Mouse (Mus musculus): ENCODE measurements at regions not wholly inside any gene's neighbourhood (a gene's known extent, or its start where the extent isn't known, plus 50 kb on each side); places are given as distances from the start of the nearest gene placed in this dataset.

GRCm38 (mm10) chr7:68851981-68852575 is 103.0 kb upstream of the Arrdc4 start:
- no peaks in the 10 kb centered on the region for H3K27me3 ChIP-seq (replicated peaks; ENCODE audit: control insufficient read depth, insufficient read depth, low read length)
- no peak overlapping the region for H3K27ac ChIP-seq (ENCODE audit: low read depth, low read length)
- no peaks in the 10 kb centered on the region for H3K36me3 ChIP-seq (ENCODE audit: control insufficient read depth, insufficient read depth, low read length)
- H3K4me1 ChIP-seq (replicated peaks; ENCODE audit: control insufficient read depth, insufficient read depth, low read length) = no peaks in the 10 kb centered on the region
- 49% methylated on average over 3 of the region's 3 CpGs for WGBS
- H3K9ac ChIP-seq (ENCODE audit: low read depth, low read length) = no peak overlapping the region
- H3K4me3 ChIP-seq (ENCODE audit: low read depth, low read length) = no peak overlapping the region
- H3K9me3 ChIP-seq (ENCODE audit: control insufficient read depth, low read length) = no peaks in the 10 kb centered on the region
- ATAC-seq (replicated peaks; ENCODE audit: low FRiP score) = no peak
- DNase-seq (ENCODE audit: low spot score) = no peak
- no peak overlapping the region for H3K4me2 ChIP-seq

- no peak overlapping the region for H3K4me2 ChIP-seq
- ATAC-seq (replicated peaks; ENCODE audit: low FRiP score) (no peak), DNase-seq (ENCODE audit: low spot score) (no peak)
- H3K36me3 ChIP-seq (ENCODE audit: control insufficient read depth, insufficient read depth, low read length) = no peaks in the 10 kb centered on the region
- H3K9me3 ChIP-seq (ENCODE audit: control insufficient read depth, low read length) = no peaks in the 10 kb centered on the region
- H3K4me1 ChIP-seq (replicated peaks; ENCODE audit: control insufficient read depth, insufficient read depth, low read length) = no peaks in the 10 kb centered on the region
- H3K27ac ChIP-seq (ENCODE audit: low read depth, low read length) = no peak overlapping the region
- H3K4me3 ChIP-seq (ENCODE audit: low read depth, low read length) = no peak overlapping the region
- H3K9ac ChIP-seq (ENCODE audit: low read depth, low read length) = no peak overlapping the region
- H3K27me3 ChIP-seq (replicated peaks; ENCODE audit: control insufficient read depth, insufficient read depth, low read length) = no peaks in the 10 kb centered on the region
- WGBS = 45% methylated on average over 7 of the region's 7 CpGs
These were observed 95.6 kb upstream of the Arrdc4 start for GRCm38 (mm10) chr7:68844606-68845005.

- H3K4me2 ChIP-seq = no peak overlapping the region
- H3K9me3 ChIP-seq (ENCODE audit: control insufficient read depth, low read length) = no peaks in the 10 kb centered on the region
- no peak for DNase-seq (ENCODE audit: low spot score)
- 44% methylated on average over 4 of the region's 4 CpGs for WGBS
- no peak overlapping the region for H3K27ac ChIP-seq (ENCODE audit: low read depth, low read length)
- no peak for ATAC-seq (replicated peaks; ENCODE audit: low FRiP score)
- no peak overlapping the region for H3K4me3 ChIP-seq (ENCODE audit: low read depth, low read length)
- no peaks in the 10 kb centered on the region for H3K36me3 ChIP-seq (ENCODE audit: control insufficient read depth, insufficient read depth, low read length)
- H3K9ac ChIP-seq (ENCODE audit: low read depth, low read length) = no peak overlapping the region
- no peaks in the 10 kb centered on the region for H3K4me1 ChIP-seq (replicated peaks; ENCODE audit: control insufficient read depth, insufficient read depth, low read length)
- no peaks in the 10 kb centered on the region for H3K27me3 ChIP-seq (replicated peaks; ENCODE audit: control insufficient read depth, insufficient read depth, low read length)
These were observed 94.3 kb upstream of the Arrdc4 start for GRCm38 (mm10) chr7:68843374-68843773.

- WGBS = 46% methylated on average over 10 of the region's 10 CpGs
- Histone ChIP-seq H3K27me3 (replicated peaks; ENCODE audit: control insufficient read depth, insufficient read depth, low read length) (no peaks in the 10 kb centered on the region), H3K36me3 (ENCODE audit: control insufficient read depth, insufficient read depth, low read length) (no peaks in the 10 kb centered on the region), H3K9ac (ENCODE audit: low read depth, low read length) (no peak overlapping the region), H3K4me1 (replicated peaks; ENCODE audit: control insufficient read depth, insufficient read depth, low read length) (no peaks in the 10 kb centered on the region), H3K4me2 (no peak overlapping the region), H3K4me3 (ENCODE audit: low read depth, low read length) (no peak overlapping the region), H3K9me3 (ENCODE audit: control insufficient read depth, low read length) (no peaks in the 10 kb centered on the region), H3K27ac (ENCODE audit: low read depth, low read length) (no peak overlapping the region)
- no peak for DNase-seq (ENCODE audit: low spot score)
- no peak for ATAC-seq (replicated peaks; ENCODE audit: low FRiP score)
These were observed 85.1 kb upstream of the Arrdc4 start for GRCm38 (mm10) chr7:68833977-68834791.

GRCm38 (mm10) chr7:68833517-68833916 is 84.5 kb upstream of the Arrdc4 start:
- DNase-seq (ENCODE audit: low spot score) (no peak), ATAC-seq (replicated peaks; ENCODE audit: low FRiP score) (no peak)
- Histone ChIP-seq H3K27ac (ENCODE audit: low read depth, low read length) (no peak overlapping the region), H3K27me3 (replicated peaks; ENCODE audit: control insufficient read depth, insufficient read depth, low read length) (no peaks in the 10 kb centered on the region), H3K9me3 (ENCODE audit: control insufficient read depth, low read length) (no peaks in the 10 kb centered on the region), H3K9ac (ENCODE audit: low read depth, low read length) (no peak overlapping the region), H3K4me3 (ENCODE audit: low read depth, low read length) (no peak overlapping the region), H3K4me1 (replicated peaks; ENCODE audit: control insufficient read depth, insufficient read depth, low read length) (no peaks in the 10 kb centered on the region), H3K36me3 (ENCODE audit: control insufficient read depth, insufficient read depth, low read length) (no peaks in the 10 kb centered on the region), H3K4me2 (no peak overlapping the region)
- 85% methylated on average over 7 of the region's 7 CpGs for WGBS

GRCm38 (mm10) chr7:68829861-68830260 is 80.8 kb upstream of the Arrdc4 start:
- no peak overlapping the region for H3K27ac ChIP-seq (ENCODE audit: low read depth, low read length)
- H3K4me1 ChIP-seq (replicated peaks; ENCODE audit: control insufficient read depth, insufficient read depth, low read length) = no peaks in the 10 kb centered on the region
- no peak overlapping the region for H3K9ac ChIP-seq (ENCODE audit: low read depth, low read length)
- 16% methylated on average over 8 of the region's 8 CpGs for WGBS
- DNase-seq (ENCODE audit: low spot score) = peak; percentile 57
- H3K36me3 ChIP-seq (ENCODE audit: control insufficient read depth, insufficient read depth, low read length) = no peaks in the 10 kb centered on the region
- ATAC-seq (replicated peaks; ENCODE audit: low FRiP score) = no peak
- H3K27me3 ChIP-seq (replicated peaks; ENCODE audit: control insufficient read depth, insufficient read depth, low read length) = no peaks in the 10 kb centered on the region
- H3K4me2 ChIP-seq = no peak overlapping the region
- no peak overlapping the region for H3K4me3 ChIP-seq (ENCODE audit: low read depth, low read length)
- no peaks in the 10 kb centered on the region for H3K9me3 ChIP-seq (ENCODE audit: control insufficient read depth, low read length)

GRCm38 (mm10) chr7:68824399-68824798 is 75.4 kb upstream of the Arrdc4 start:
- Histone ChIP-seq H3K4me1 (replicated peaks; ENCODE audit: control insufficient read depth, insufficient read depth, low read length) (no peaks in the 10 kb centered on the region), H3K9me3 (ENCODE audit: control insufficient read depth, low read length) (no peaks in the 10 kb centered on the region), H3K9ac (ENCODE audit: low read depth, low read length) (no peak overlapping the region), H3K27ac (ENCODE audit: low read depth, low read length) (no peak overlapping the region), H3K4me2 (no peak overlapping the region), H3K36me3 (ENCODE audit: control insufficient read depth, insufficient read depth, low read length) (no peaks in the 10 kb centered on the region), H3K4me3 (ENCODE audit: low read depth, low read length) (no peak overlapping the region), H3K27me3 (replicated peaks; ENCODE audit: control insufficient read depth, insufficient read depth, low read length) (no peaks in the 10 kb centered on the region)
- ATAC-seq (replicated peaks; ENCODE audit: low FRiP score) = no peak
- no peak for DNase-seq (ENCODE audit: low spot score)
- 63% methylated on average over 2 of the region's 2 CpGs for WGBS

- Histone ChIP-seq H3K9ac (ENCODE audit: low read depth, low read length) (no peak overlapping the region), H3K4me3 (ENCODE audit: low read depth, low read length) (no peak overlapping the region), H3K27ac (ENCODE audit: low read depth, low read length) (no peak overlapping the region), H3K4me1 (replicated peaks; ENCODE audit: control insufficient read depth, insufficient read depth, low read length) (no peaks in the 10 kb centered on the region), H3K27me3 (replicated peaks; ENCODE audit: control insufficient read depth, insufficient read depth, low read length) (no peaks in the 10 kb centered on the region), H3K9me3 (ENCODE audit: control insufficient read depth, low read length) (no peaks in the 10 kb centered on the region), H3K4me2 (no peak overlapping the region), H3K36me3 (ENCODE audit: control insufficient read depth, insufficient read depth, low read length) (no peaks in the 10 kb centered on the region)
- WGBS = 74% methylated on average over 2 of the region's 2 CpGs
- DNase-seq (ENCODE audit: low spot score) = no peak
- ATAC-seq (replicated peaks; ENCODE audit: low FRiP score) = no peak
These were observed 74.6 kb upstream of the Arrdc4 start for GRCm38 (mm10) chr7:68823646-68824045.

- H3K4me2 ChIP-seq = no peak overlapping the region
These were observed 74.1 kb upstream of the Arrdc4 start for GRCm38 (mm10) chr7:68823189-68823588.

More at GRCm38 (mm10) chr7:68823189-68823588, 74.1 kb upstream of the Arrdc4 start:
- Histone ChIP-seq H3K27ac (ENCODE audit: low read depth, low read length) (no peak overlapping the region), H3K4me1 (replicated peaks; ENCODE audit: control insufficient read depth, insufficient read depth, low read length) (no peaks in the 10 kb centered on the region), H3K36me3 (ENCODE audit: control insufficient read depth, insufficient read depth, low read length) (no peaks in the 10 kb centered on the region), H3K9ac (ENCODE audit: low read depth, low read length) (no peak overlapping the region), H3K9me3 (ENCODE audit: control insufficient read depth, low read length) (no peaks in the 10 kb centered on the region), H3K4me3 (ENCODE audit: low read depth, low read length) (no peak overlapping the region), H3K27me3 (replicated peaks; ENCODE audit: control insufficient read depth, insufficient read depth, low read length) (no peaks in the 10 kb centered on the region)
- 3% methylated on average over 7 of the region's 7 CpGs for WGBS
- peak; percentile 43 for DNase-seq (ENCODE audit: low spot score)
- no peak for ATAC-seq (replicated peaks; ENCODE audit: low FRiP score)

Measured in liver, embryonic 11.5 days (tissue).